ENCODE assay signal across 8 mouse cellular contexts in genomic region chr11:3648305-3648963, GRCm38 (mm10). TPM values are rescaled to one million over a fixed set of nuclear protein-coding genes. Genes with fewer than 3 reads are reported as not detected.
DNase-seq lines count a peak whose midpoint lies in the region; ATAC-seq and TF ChIP-seq lines count a peak whose summit lies in the region.

No protein-coding gene starts in this region.

- peak; percentile 45 for ATAC-seq in embryonic facial prominence, embryonic 11.5 days (replicated peaks; ENCODE audit: insufficient number of reproducible peaks, low FRiP score, low TSS enrichment, low read depth)
- peak; percentile 52 for ATAC-seq in hindbrain, embryonic 12.5 days (ENCODE audit: low FRiP score)
- ATAC-seq in neural tube, embryonic 15.5 days (ENCODE audit: low FRiP score): peak; percentile 49

- WGBS in embryonic facial prominence, embryonic 11.5 days: 2% methylated on average over 50 of the region's 62 CpGs
- 1% methylated on average over 57 of the region's 62 CpGs for WGBS in hindbrain, embryonic 12.5 days
- 1% methylated on average over 62 of the region's 62 CpGs for WGBS in liver, adult 2 months
- 2% methylated on average over 31 of the region's 62 CpGs for WGBS in neural tube, embryonic 15.5 days

- peak overlapping the region; percentile 96 for H3K9ac ChIP-seq in embryonic facial prominence, embryonic 11.5 days (replicated peaks; ENCODE audit: low read length)
- H3K9ac ChIP-seq in hindbrain, embryonic 12.5 days: peak overlapping the region; percentile 94
- peak overlapping the region; percentile 91 for H3K9ac ChIP-seq in liver, adult 2 months (ENCODE audit: low read depth, low read length)
- peak overlapping the region; percentile 97 for H3K9ac ChIP-seq in neural tube, embryonic 15.5 days (replicated peaks)

- peak overlapping the region; percentile 93 for H3K27ac ChIP-seq in left cerebral cortex, adult 2 months
- H3K27ac ChIP-seq in embryonic facial prominence, embryonic 11.5 days (replicated peaks; ENCODE audit: low read depth, low read length): peak overlapping the region; percentile 80
- H3K27ac ChIP-seq in hindbrain, embryonic 12.5 days: peak overlapping the region; percentile 94
- peak overlapping the region; percentile 95 for H3K27ac ChIP-seq in liver, adult 2 months (replicated peaks; ENCODE audit: insufficient read depth, low read depth, low read length)
- H3K27ac ChIP-seq in neural tube, embryonic 15.5 days (replicated peaks): peak overlapping the region; percentile 96

- no peak for TF ChIP-seq CTCF in left cerebral cortex, adult 2 months (IDR thresholded peaks at IDR 0.05)
- no peak for TF ChIP-seq CTCF in liver, adult 2 months (IDR thresholded peaks at IDR 0.05; ENCODE audit: low read depth, low read length)

- 0 out of 2 replicates have a peak, but pooled peaks cover 2% of the 10 kb centered on the region for H3K4me1 ChIP-seq in embryonic facial prominence, embryonic 11.5 days (ENCODE audit: control insufficient read depth, insufficient read depth, low read length)
- peaks cover 17% of the 10 kb centered on the region for H3K4me1 ChIP-seq in hindbrain, embryonic 12.5 days
- peaks cover 10% of the 10 kb centered on the region for H3K4me1 ChIP-seq in liver, adult 2 months (ENCODE audit: control insufficient read depth, insufficient read depth, low read length)
- peaks cover 38% of the 10 kb centered on the region for H3K4me1 ChIP-seq in neural tube, embryonic 15.5 days

- H3K36me3 ChIP-seq in embryonic facial prominence, embryonic 11.5 days (replicated peaks; ENCODE audit: control insufficient read depth, insufficient read depth, low read depth, low read length): peaks cover 23% of the 10 kb centered on the region
- H3K36me3 ChIP-seq in hindbrain, embryonic 12.5 days: peaks cover 35% of the 10 kb centered on the region
- peaks cover 21% of the 10 kb centered on the region for H3K36me3 ChIP-seq in liver, adult 2 months (ENCODE audit: control insufficient read depth, insufficient read depth, low read length)
- peaks cover 28% of the 10 kb centered on the region for H3K36me3 ChIP-seq in neural tube, embryonic 15.5 days

- no peak for TF ChIP-seq POLR2A in liver, adult 2 months (IDR thresholded peaks at IDR 0.05; ENCODE audit: extremely low read depth, insufficient read depth, low read length)

- no peaks in the 10 kb centered on the region for H3K27me3 ChIP-seq in embryonic facial prominence, embryonic 11.5 days (ENCODE audit: control insufficient read depth, insufficient read depth, low read length)
- no peaks in the 10 kb centered on the region for H3K27me3 ChIP-seq in hindbrain, embryonic 12.5 days
- no peaks in the 10 kb centered on the region for H3K27me3 ChIP-seq in liver, adult 2 months (ENCODE audit: control insufficient read depth, insufficient read depth, low read length)
- no peaks in the 10 kb centered on the region for H3K27me3 ChIP-seq in neural tube, embryonic 15.5 days (replicated peaks)

- no peak for DNase-seq in left cerebral cortex, adult 2 months (ENCODE audit: extremely low spot score in 1 of 2, low spot score in 2 of 2)
- DNase-seq in left cerebral cortex, adult 11 months (ENCODE audit: low spot score): no peak
- peak; percentile 59 for DNase-seq in NIH3T3 (ENCODE audit: low read depth)
- no peak for DNase-seq in embryonic facial prominence, embryonic 11.5 days (ENCODE audit: low spot score)
- peak; percentile 53 for DNase-seq in liver, adult 2 months (ENCODE audit: extremely low read depth, low read depth, low spot score)
- DNase-seq in ovary, postnatal 14 days (ENCODE audit: low spot score): no peak

- 0 out of 2 replicates have a peak, but pooled peaks cover 4% of the 10 kb centered on the region for H3K9me3 ChIP-seq in embryonic facial prominence, embryonic 11.5 days (replicated peaks; ENCODE audit: control insufficient read depth, low read length)
- H3K9me3 ChIP-seq in hindbrain, embryonic 12.5 days (replicated peaks): peaks cover 17% of the 10 kb centered on the region
- H3K9me3 ChIP-seq in neural tube, embryonic 15.5 days (replicated peaks): peaks cover 12% of the 10 kb centered on the region; the same call in 1 of the 2 replicates

- intact Hi-C loops in left cerebral cortex, adult 2 months (cut with DNase I): loop anchor here (5.0 kb wide), 1 partner anchor 111 kb away; no protein-coding TSS in a partner anchor

- peak overlapping the region; percentile 69 for H3K4me2 ChIP-seq in embryonic facial prominence, embryonic 11.5 days (ENCODE audit: low read depth, low read length)
- H3K4me2 ChIP-seq in hindbrain, embryonic 12.5 days (replicated peaks): peak overlapping the region; percentile 61
- peak overlapping the region; percentile 81 for H3K4me2 ChIP-seq in neural tube, embryonic 15.5 days

- H3K4me3 ChIP-seq in left cerebral cortex, adult 2 months: peak overlapping the region; percentile 97
- peak overlapping the region; percentile 83 for H3K4me3 ChIP-seq in embryonic facial prominence, embryonic 11.5 days (ENCODE audit: low read depth, low read length)
- H3K4me3 ChIP-seq in hindbrain, embryonic 12.5 days: peak overlapping the region; percentile 91
- H3K4me3 ChIP-seq in liver, adult 2 months (ENCODE audit: insufficient read depth, low read depth, low read length): peak overlapping the region; percentile 100
- peak overlapping the region; percentile 96 for H3K4me3 ChIP-seq in neural tube, embryonic 15.5 days (replicated peaks)

- H3K79me2 ChIP-seq in liver, adult 2 months (ENCODE audit: control insufficient read depth, insufficient read depth, low read length): peaks cover 13% of the 10 kb centered on the region; the same call in 1 of the 2 replicates

RNA-seq across cellular contexts. Expression of gene Morc2a, which starts 0.6 kb away (rescaled TPM):
- total RNA-seq in left cerebral cortex, adult 2 months (2021): 10 to 100 TPM; 39.0 to 49.6 TPM
- 28.9 and 30.5 TPM in 2 replicates for polyA plus RNA-seq in embryonic facial prominence, embryonic 11.5 days (2014; fragmentation: Nextera tagmentation; extraction: Ambion mirVana)
- polyA plus RNA-seq in hindbrain, embryonic 12.5 days (2016; fragmentation: Nextera tagmentation; extraction: Ambion mirVana): 54.0 and 58.9 TPM in 2 replicates
- 8.2 and 9.9 TPM in 2 replicates for total RNA-seq in liver, adult 2 months (2014; rRNA removed)
- 3.3 and 5.0 TPM in 2 replicates for polyA plus RNA-seq in liver, adult 2 months (2012; rRNA removed)
- polyA plus RNA-seq in neural tube, embryonic 15.5 days (2015; fragmentation: Nextera tagmentation; extraction: Ambion mirVana): 28.3 and 28.8 TPM in 2 replicates

Comparison
In these comparisons a context has a peak if more than half of its experiments do, and no peak if none do; other contexts are left out.
1. DNase-seq: peak in NIH3T3 (single experiment) and liver, adult 2 months (single experiment); none in left cerebral cortex, adult 2 months (0 of 2), left cerebral cortex, adult 11 months (single experiment), embryonic facial prominence, embryonic 11.5 days (single experiment) and ovary, postnatal 14 days (single experiment).
2. Peak in every context shown above with its lines, with median percentiles within 50 percentile points of each other: H3K27ac ChIP-seq, H3K4me3 ChIP-seq, ATAC-seq, H3K4me2 ChIP-seq and H3K9ac ChIP-seq.